Mouse (Mus musculus) layer of hippocampus, adult 9-10 months (tissue): Measurements from ENCODE around the gene Trim28.

Experiments
- DNase-seq: peaks from one replicate; pipeline ENCODE4 v3.0.0; 2022; ENCODE audit warnings: low spot score

Gene Trim28

GRCm38 (mm10) chr7:12998053-12998452 lies 861 bp upstream of the Trim28 start, which contains the start of gene Slc27a5:
Gene Slc27a5 (minus strand): TSS chr7:12998192.
- DNase-seq, result no peak

GRCm38 (mm10) chr7:13001584-13001983 lies 2.7 kb downstream of the Trim28 start:
- DNase-seq, result no peak

DNA sequence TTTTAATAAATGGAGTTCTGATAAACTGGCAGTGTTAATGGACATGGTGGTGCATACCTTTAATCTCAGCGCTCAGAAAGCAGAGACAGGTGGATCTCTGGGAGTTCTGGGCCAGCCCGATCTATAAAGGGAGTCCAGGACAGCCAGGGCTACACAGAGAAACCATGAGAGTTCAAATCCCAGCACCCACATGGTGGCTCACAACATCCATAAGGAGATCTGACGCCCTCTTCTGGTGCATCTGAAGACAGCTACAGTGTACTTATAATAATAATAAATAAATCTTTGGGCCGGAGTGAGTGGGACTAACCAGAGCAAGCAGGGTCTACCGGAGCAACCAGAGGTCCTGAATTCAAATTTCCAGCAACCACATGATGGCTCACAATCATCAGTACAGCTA lies 4.5 kb downstream of the Trim28 start:
- DNase-seq, result no peak

GRCm38 (mm10) chr7:13006011-13006410 lies 7.1 kb downstream of the Trim28 start:
- no peak for DNase-seq

- DNase-seq, result no peak
These were observed 7.6 kb downstream of the Trim28 start for GRCm38 (mm10) chr7:13006531-13006930.

DNA sequence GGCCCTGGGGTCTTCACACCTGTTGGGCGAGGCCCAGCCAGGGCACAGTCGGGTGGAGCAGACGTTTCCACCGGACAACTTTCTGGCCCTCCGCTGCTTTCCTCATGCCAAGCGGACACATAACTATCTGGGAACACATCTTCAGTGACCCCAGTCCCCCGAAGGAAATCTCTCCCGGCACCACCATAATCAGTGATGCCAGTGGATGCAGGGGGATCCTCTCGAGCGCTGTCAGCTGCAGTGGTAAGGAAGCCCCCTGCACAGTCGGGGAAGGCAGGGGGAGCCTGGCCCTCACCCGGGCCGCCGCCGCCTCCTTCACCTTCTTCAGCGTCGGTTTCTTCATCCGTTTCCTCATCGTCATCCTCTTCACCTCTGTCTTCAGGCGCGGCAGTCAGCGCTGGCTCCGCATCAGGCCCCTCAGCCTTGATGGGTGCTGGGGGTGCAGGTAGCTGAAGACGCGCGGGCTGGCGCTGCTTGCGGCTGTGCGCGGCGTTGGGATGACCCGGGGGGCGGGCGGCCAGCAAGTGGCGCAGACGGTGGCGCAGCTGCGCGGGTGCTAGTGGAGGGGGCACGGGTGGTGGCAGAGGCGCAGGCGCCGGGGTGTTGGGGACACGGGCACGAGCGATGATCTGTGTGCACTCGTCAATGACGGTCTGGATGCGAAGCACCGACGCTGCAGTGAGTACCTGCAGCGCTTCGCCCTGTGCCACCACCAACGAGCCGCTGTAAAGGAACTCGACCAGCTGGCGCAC lies 8.6 kb downstream of the Trim28 start:
- no peak for DNase-seq

DNA sequence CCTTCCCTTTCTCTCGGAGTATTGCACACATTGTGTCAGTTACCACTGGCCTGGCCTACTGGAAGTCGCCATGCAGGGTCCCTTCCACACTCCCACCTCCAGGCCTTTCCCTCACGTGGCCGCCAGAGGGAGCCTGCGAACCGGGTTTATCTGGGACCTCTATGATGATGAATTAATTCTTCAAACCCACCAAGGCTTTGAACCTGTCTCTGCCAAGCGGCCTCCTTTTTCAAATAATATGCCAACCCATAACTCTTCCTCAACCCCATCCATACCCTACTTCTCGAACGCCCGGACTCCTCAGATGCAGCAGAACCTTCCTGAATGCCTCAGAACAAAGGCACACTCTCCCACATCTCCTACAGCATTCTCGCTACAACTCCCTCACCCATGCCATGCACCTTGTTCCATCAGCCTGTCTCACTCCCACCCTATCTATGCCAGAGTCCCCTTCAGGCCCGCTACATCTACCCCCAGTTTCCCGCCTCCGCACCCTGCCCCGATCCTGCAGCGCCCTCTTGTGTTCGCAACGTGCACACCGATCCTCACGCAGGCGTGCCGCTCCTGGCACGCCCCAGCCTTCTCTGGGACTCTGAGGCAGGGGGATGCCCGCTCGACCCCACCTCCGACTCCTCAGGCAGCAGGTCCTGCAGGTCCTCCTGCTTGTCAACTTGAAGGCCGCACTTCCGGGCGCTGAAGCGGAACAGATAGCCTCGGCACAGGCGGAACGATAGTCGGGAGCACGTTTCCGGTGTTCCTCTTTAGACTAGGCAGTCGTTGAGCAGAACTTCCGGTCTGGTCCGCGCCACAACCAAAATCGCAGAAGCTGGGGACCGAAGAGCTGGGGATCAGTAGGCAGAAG lies 10.5 kb downstream of the Trim28 start:
- peak; percentile 95 for DNase-seq

GRCm38 (mm10) chr7:13010005-13010908 lies 11.3 kb downstream of the Trim28 start, which contains the start of gene Zbtb45:
Gene Zbtb45 (minus strand): TSS chr7:13010034.
- DNase-seq, result no peak

DNA sequence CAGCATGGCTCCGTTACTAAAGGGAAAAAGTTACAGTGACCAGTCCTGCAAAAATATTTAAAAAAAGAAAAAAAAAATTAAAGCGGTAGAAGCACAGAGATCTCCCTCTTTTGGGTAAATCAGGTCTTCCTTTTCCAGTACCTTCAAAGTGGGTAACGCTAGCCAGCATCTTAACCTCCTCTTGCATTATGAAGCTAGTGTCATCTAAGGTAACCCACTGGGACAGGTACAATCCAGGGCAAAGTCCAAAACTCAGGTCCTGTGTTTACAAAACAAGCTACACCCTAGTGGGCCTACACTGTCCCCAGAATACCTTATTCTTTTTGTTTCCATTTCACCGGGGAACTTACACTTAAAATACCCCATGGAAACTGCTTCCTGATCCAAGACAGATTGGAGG lies 14.8 kb downstream of the Trim28 start:
- no peak for DNase-seq

DNA sequence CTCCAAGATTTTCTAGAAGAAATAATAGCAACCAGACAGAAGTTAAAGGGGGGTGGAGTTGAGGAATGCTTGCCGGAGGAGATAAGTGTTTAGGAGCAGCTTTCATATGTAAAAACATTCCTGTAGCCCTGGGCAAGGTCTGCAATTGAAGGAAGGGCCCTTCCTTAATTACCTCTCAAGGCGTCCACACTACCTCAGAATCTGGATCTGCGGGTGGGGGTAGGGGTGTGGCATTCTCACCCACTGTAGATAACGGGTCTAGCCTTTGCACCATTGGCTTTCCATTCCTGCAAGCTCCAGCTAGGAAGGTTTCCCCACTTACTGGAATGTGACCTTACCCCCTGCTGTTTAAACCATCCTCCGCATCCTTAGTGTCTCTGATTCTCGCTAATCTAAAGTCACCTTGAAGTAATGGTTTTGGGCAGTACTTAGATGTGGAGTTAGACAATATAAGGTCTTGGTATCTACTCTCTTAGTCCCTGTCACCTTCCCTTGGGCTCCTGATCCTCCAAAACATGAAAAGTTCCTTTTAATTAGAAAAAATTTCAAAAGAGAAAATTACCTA lies 15.4 kb downstream of the Trim28 start:
- DNase-seq, result no peak

DNA sequence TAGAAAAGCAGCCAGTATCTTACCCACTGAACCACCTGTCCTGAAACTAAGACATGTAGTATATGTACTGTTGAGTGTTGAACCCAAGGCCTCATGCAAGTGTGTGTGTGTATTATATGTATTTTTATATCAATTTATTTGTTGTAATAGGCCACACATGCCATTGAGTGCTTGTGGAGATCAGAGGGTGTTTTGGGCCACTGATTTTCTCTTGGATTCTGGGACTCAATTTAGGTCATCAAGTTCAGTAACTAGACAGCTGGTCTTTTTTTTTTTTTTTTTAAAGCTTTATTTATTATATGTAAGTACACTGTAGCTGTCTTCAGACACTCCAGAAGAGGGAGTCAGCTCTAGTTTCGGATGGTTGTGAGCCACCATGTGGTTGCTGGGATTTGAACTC lies 16.3 kb downstream of the Trim28 start:
- DNase-seq, result no peak

- DNase-seq, result no peak
These were observed 24.0 kb downstream of the Trim28 start for GRCm38 (mm10) chr7:13022773-13023535.

DNA sequence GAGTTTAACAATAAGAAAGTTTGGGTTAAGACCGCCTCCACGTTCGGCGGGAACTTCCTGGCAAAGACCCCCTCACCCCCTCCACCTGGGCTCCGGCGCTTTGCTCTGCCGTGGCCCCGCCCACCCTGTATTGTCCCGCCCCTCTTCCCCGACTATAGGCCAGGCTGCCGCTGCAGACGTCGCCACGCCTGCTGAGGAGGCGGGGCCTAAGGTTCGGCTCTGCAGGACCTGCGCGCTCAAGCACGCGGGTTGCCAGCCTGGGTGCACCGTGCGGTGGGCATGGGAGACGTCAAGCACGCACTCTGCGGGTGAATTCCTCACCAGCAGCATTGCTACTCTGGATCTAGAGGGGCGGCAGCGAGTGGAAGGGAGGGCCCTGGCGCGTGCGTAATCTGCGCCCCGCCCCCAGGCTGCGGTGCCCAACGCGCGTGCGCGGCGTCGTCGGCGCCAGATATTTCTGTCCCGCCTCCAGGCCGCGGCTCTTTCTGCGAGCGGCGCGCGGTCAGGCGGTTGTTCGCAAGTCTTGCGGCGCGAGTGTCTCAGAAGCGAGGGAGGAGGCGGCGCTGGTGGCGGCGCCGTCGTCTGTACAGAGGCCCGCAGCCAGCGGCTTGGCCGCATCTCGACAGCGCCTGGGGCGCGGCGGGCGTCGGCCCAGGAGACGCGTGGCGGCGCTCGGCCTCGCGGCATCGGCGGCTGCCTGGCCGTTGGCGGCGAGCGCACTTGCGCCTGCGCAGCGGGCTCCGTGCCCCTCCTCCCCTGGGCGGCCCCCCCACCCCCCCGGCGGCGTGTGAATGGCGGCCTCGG lies 25.2 kb downstream of the Trim28 start:
- peak; percentile 92 for DNase-seq

DNA sequence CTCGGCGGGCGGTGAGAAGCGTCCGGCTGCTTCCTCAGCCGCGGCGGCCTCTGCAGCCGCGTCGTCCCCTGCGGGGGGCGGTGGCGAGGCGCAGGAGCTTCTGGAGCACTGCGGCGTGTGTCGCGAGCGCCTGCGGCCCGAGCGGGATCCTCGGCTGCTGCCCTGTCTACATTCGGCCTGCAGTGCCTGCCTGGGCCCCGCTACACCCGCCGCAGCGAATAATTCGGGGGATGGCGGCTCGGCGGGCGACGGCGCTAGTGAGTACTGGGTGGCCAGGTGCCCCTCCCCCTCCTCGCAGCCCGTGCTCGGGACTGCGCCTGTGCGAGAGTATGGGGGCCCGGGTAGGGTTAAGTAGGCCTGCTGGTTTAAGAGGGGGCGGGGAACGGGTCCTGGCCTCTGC lies 25.9 kb downstream of the Trim28 start:
- DNase-seq, result no peak

DNA sequence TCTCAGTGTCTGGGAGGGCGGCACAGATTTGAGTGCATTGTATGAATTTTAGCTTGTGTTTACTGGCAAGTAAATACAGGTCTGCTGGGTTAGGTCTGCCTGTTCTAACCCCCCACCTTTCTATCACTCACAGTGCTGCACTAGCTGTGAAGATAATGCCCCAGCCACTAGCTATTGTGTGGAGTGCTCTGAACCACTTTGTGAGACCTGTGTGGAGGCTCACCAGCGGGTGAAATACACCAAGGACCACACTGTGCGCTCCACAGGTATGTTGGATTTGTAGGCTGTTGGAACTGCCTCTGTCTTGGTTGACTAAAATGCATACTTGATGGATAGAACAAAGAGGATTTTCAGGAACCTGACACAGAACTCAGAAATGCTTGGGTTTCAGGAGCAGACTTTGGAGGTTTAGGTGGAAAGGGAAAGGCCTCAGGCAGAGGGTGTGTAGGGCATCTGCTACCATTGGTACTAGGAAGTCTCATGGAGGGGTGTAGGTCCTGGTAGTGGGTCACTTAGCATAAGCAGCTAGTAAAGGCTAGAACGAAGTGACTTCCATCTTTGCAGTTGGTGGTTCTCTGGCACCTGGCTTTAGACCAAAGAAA lies 26.7 kb downstream of the Trim28 start:
- DNase-seq, result no peak

DNA sequence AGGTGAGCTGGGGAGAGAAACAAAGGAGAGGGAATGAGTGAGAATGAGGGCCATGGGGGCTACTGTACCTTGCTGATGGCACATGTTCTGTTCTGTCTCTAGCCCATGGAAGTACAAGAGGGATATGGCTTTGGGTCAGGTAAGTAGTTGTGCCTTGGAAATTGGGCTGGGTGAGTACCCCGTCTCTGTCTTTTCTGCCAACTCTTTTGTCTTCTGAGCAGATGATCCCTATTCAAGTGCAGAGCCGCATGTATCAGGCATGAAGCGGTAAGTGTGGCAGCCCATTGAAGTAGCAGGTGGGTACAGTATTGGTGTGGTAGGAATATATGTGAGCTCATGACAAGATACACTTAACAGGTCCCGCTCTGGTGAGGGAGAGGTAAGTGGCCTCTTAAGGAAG lies 30.1 kb downstream of the Trim28 start:
- no peak for DNase-seq

- DNase-seq, result no peak
These were observed 32.2 kb downstream of the Trim28 start for GRCm38 (mm10) chr7:13031069-13031468.

DNA sequence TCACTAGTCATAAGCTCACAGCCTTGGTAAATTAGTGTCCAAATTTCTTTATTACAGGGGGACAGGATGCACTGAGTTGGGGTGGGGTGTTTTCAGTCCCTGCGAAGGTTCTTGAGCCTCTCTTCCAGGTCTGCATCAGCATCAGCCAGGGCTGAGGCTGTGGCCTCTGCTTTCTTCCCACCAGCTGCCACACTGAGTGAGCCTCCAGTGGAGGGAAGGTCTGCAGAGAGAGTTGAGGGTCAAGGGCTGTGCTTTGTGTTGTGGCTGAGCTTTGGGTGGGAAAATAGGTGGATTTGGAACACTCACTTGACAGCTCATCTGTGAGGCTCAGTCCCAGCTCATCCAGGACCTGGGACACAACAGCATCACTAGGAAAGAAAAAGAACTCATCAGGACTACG lies 33.1 kb downstream of the Trim28 start:
- no peak for DNase-seq

GRCm38 (mm10) chr7:13032541-13032940 lies 33.6 kb downstream of the Trim28 start:
- no peak for DNase-seq
